Mouse (Mus musculus): ENCODE results near the gene Ubash3a. TPM values are rescaled to one million over a fixed set of nuclear protein-coding genes. Genes with fewer than 3 reads are reported as not detected.

The Ubash3a gene
- polyA plus RNA-seq, 1 experiment from 2014 or later: 0.42 TPM

DNA sequence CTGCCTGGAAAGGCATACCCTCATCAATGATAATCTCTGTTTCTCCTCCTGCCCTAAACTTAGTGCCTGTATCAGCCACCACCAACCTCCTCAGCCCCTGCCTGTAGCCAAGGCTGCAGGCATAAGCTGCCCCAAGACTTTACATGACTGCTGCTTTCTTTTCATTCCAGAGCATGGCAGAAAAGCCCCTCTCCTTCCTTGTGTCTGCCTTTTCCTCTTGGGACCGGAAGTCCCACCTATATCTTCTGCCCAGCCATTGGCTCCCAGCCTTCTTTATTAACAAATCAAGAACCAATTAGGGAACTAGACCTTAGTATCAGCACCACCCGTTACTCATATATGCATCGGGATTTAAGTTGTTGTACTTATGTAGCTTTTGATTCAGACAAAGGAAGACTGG is 79.5 kb downstream of the Ubash3a start:
- Histone ChIP-seq H3K4me3 (ENCODE audit: low read depth, low read length) (no peak overlapping the region), H3K4me1 (ENCODE audit: control insufficient read depth, insufficient read depth, low read length) (no peaks in the 10 kb centered on the region; the same call in 1 of the 2 replicates), H3K27ac (ENCODE audit: low read depth, low read length) (no peak overlapping the region), H3K4me2 (ENCODE audit: low read depth) (no peak overlapping the region), H3K27me3 (ENCODE audit: control insufficient read depth, insufficient read depth, low read length) (no peaks in the 10 kb centered on the region), H3K36me3 (ENCODE audit: control insufficient read depth, insufficient read depth, low read length) (no peaks in the 10 kb centered on the region), H3K9me3 (ENCODE audit: control insufficient read depth, low read length) (no peaks in the 10 kb centered on the region), H3K9ac (ENCODE audit: low read length) (no peak overlapping the region)
- 91% methylated on average over 3 of the region's 3 CpGs for WGBS
- ATAC-seq (ENCODE audit: insufficient read depth, low FRiP score, low TSS enrichment): no peak
- no peak for DNase-seq (ENCODE audit: low spot score)

DNA sequence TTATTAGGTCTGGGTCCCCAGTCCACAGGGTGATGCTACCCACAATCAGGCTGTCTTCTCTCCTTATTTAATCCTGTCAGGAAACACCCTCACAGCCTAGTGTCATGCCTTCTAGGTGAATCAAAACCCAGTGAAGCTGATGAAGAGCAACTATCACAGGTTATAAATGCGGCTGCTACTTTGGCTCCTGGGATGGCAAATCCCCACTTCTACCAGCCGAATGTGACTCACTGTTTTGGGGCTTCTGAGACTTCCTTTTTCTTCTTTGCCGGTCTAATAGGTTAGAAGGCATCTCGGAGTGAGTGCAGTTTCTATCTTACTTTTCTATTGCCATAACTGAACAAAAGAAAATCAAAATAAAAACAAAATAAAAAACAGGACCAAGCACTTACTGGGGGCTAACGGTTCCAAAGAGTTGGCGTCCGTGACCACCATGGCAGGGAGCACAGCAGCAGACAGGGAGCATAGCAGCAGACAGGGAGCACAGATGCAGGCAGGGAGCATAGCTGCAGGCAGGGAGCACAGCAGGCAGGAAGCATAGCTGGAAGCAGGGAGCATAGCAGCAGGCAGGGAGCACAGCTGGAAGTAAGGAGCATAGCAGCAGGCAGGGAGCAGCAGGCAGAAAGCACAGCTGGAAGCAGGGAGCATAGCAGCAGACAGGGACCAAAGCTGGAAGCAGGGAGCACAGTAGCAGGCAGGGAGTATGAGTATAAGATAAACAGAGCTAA is 81.5 kb downstream of the Ubash3a start:
- H3K9me3 ChIP-seq (ENCODE audit: control insufficient read depth, low read length): no peaks in the 10 kb centered on the region
- no peak for ATAC-seq (ENCODE audit: insufficient read depth, low FRiP score, low TSS enrichment)
- 63% methylated on average over 7 of the region's 7 CpGs for WGBS
- no peaks in the 10 kb centered on the region for H3K27me3 ChIP-seq (ENCODE audit: control insufficient read depth, insufficient read depth, low read length)
- no peak overlapping the region for H3K4me2 ChIP-seq (ENCODE audit: low read depth)
- no peak overlapping the region for H3K9ac ChIP-seq (ENCODE audit: low read length)
- no peaks in the 10 kb centered on the region for H3K4me1 ChIP-seq (ENCODE audit: control insufficient read depth, insufficient read depth, low read length)
- no peak for DNase-seq (ENCODE audit: low spot score)
- no peaks in the 10 kb centered on the region for H3K36me3 ChIP-seq (ENCODE audit: control insufficient read depth, insufficient read depth, low read length)
- no peak overlapping the region for H3K4me3 ChIP-seq (ENCODE audit: low read depth, low read length)
- H3K27ac ChIP-seq (ENCODE audit: low read depth, low read length): no peak overlapping the region

DNA sequence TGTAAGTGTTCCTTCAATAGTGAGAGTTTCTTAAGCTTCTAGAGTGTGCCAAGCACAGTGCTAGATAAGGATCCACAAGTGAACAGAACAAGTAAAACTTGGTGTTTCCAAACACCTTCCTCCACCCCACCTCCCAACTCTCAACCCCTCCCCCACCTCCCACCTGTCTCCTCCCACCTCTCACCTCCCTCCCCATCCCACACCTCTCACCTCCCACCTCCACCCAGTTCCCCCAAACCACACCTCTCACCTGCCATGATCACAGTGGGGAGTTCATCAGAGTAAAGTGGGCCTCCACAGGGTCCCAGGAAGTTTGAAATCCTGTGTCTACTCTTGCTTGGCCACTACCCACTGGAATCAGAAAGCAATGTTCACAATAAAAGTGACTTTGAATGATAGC is 82.6 kb downstream of the Ubash3a start:
- no peaks in the 10 kb centered on the region for H3K9me3 ChIP-seq (ENCODE audit: control insufficient read depth, low read length)
- no peak for DNase-seq (ENCODE audit: low spot score)
- H3K4me1 ChIP-seq (ENCODE audit: control insufficient read depth, insufficient read depth, low read length): no peaks in the 10 kb centered on the region
- peaks cover 4% of the 10 kb centered on the region; the same call in 1 of the 2 replicates for H3K27me3 ChIP-seq (ENCODE audit: control insufficient read depth, insufficient read depth, low read length)
- no peak overlapping the region for H3K4me2 ChIP-seq (ENCODE audit: low read depth)
- no peak for ATAC-seq (ENCODE audit: insufficient read depth, low FRiP score, low TSS enrichment)
- no peaks in the 10 kb centered on the region for H3K36me3 ChIP-seq (ENCODE audit: control insufficient read depth, insufficient read depth, low read length)
- H3K27ac ChIP-seq (ENCODE audit: low read depth, low read length): no peak overlapping the region
- no peak overlapping the region for H3K4me3 ChIP-seq (ENCODE audit: low read depth, low read length)
- H3K9ac ChIP-seq (ENCODE audit: low read length): no peak overlapping the region

DNA sequence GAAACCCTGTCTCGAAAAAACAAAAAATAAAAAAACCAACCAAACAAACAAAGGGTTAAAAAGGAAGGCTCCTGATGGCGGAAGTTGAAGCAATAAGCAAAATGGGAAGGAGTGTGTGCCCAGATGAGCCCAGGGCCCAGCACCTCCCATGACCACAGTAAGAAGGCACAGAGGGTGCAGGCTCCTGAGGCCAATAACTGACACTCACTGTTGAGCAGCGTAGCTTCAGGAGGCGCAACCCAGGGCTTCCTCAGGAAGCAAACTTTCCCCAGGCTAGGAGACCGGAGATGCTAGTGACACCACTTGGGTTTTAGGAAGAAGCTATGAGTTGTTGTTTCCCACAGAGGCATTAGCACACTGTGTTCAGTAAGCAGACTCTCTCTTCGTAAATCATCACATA is 83.2 kb downstream of the Ubash3a start:
- H3K9ac ChIP-seq (ENCODE audit: low read length): no peak overlapping the region
- H3K9me3 ChIP-seq (ENCODE audit: control insufficient read depth, low read length): no peaks in the 10 kb centered on the region
- no peak for ATAC-seq (ENCODE audit: insufficient read depth, low FRiP score, low TSS enrichment)
- no peak overlapping the region for H3K27ac ChIP-seq (ENCODE audit: low read depth, low read length)
- DNase-seq (ENCODE audit: low spot score): no peak
- no peaks in the 10 kb centered on the region for H3K36me3 ChIP-seq (ENCODE audit: control insufficient read depth, insufficient read depth, low read length)
- 74% methylated on average over 6 of the region's 6 CpGs for WGBS
- H3K4me2 ChIP-seq (ENCODE audit: low read depth): no peak overlapping the region
- no peak overlapping the region for H3K4me3 ChIP-seq (ENCODE audit: low read depth, low read length)
- peaks cover 6% of the 10 kb centered on the region; the same call in 1 of the 2 replicates for H3K27me3 ChIP-seq (ENCODE audit: control insufficient read depth, insufficient read depth, low read length)
- H3K4me1 ChIP-seq (ENCODE audit: control insufficient read depth, insufficient read depth, low read length): peaks cover 5% of the 10 kb centered on the region; the same call in 1 of the 2 replicates

DNA sequence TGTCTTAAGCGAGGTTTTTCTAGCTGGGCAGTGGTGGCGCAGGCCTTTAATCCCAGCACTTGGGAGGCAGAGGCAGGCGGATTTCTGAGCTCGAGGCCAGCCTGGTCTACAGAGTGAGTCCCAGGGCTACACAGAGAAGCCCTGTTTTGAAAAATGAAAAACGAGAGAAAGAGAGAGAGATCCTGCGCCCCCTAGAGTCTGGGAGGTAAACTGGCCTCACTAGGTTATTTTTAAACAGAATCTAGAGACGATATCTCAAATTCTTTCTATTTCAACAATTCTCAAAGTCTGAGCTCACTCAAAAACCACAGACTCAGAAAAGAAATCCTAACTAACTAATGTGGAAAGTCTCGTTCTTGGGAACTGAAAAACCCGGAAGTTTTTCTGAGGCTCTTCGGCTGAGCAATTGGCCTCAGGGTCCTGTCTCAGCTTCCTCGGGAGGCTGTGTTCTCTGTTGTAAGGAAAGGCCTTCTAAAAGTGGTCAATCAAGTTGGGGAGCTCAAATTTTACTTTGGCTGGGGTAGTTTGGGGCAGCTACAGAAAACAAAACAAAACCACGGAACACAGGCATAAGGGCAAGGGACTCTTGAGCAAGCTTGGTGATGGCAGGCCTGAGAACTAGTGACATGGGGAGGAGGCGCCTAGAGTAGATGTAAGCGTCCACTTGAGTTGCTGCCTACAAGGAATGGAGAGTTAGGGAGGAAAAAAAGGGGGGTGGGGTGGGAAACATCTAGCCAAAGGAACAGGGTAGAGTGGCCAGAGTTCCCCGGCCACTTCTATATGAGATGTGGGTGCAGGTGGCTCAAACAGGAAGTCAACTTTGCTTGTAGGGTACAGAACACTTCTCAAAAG is 86.9 kb downstream of the Ubash3a start:
- ATAC-seq (ENCODE audit: insufficient read depth, low FRiP score, low TSS enrichment): no peak
- H3K4me1 ChIP-seq (ENCODE audit: control insufficient read depth, insufficient read depth, low read length): peaks cover 12% of the 10 kb centered on the region; the same call in 1 of the 2 replicates
- DNase-seq (ENCODE audit: low spot score): no peak
- peak overlapping the region; percentile 97 for H3K4me2 ChIP-seq (ENCODE audit: low read depth)
- H3K36me3 ChIP-seq (ENCODE audit: control insufficient read depth, insufficient read depth, low read length): no peaks in the 10 kb centered on the region
- no peak overlapping the region for H3K27ac ChIP-seq (ENCODE audit: low read depth, low read length)
- no peak overlapping the region for H3K4me3 ChIP-seq (ENCODE audit: low read depth, low read length)
- H3K27me3 ChIP-seq (ENCODE audit: control insufficient read depth, insufficient read depth, low read length): peaks cover 12% of the 10 kb centered on the region; the same call in 1 of the 2 replicates
- no peaks in the 10 kb centered on the region for H3K9me3 ChIP-seq (ENCODE audit: control insufficient read depth, low read length)
- WGBS: 86% methylated on average over 15 of the region's 15 CpGs
- no peak overlapping the region for H3K9ac ChIP-seq (ENCODE audit: low read length)

DNA sequence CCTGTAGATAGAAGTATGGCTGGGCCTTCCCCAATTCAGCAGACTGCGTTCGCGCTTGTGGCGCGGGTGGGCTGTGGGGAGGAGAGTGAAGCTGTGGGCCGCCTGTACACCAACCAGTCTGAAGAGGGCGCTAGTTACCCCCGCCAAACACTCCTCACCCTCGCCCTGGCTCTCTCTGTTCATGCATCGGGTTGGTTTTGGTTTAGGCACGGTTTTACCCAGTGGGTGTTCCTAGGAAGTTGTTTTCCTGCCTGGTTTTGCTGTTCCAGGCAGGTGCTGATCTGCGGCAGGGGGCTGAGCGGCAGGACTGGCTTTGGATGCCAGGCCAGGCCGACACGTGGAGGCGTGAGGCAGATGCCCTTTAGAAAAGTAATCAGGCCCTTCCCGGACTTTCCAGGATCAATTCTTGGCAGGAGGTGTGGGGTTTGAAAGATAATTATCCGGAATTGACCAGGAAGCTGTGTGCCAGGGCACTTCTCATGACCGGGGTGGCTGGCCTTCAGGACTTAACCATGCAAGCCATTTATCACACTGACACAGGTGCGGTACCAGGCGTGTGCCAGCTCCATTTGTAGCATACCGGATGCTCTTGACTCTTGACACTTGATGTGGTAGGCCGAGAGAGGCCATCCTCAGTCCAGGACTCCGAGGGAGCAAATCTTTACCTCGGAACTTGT is 87.7 kb downstream of the Ubash3a start:
- Histone ChIP-seq H3K27ac (ENCODE audit: low read depth, low read length) (peak overlapping the region; percentile 54; the same call in 1 of the 2 replicates), H3K4me1 (ENCODE audit: control insufficient read depth, insufficient read depth, low read length) (peaks cover 12% of the 10 kb centered on the region; the same call in 1 of the 2 replicates), H3K9me3 (ENCODE audit: control insufficient read depth, low read length) (no peaks in the 10 kb centered on the region), H3K4me2 (ENCODE audit: low read depth) (peak overlapping the region; percentile 97), H3K27me3 (ENCODE audit: control insufficient read depth, insufficient read depth, low read length) (peaks cover 12% of the 10 kb centered on the region; the same call in 1 of the 2 replicates), H3K4me3 (ENCODE audit: low read depth, low read length) (peak overlapping the region; percentile 56), H3K36me3 (ENCODE audit: control insufficient read depth, insufficient read depth, low read length) (no peaks in the 10 kb centered on the region), H3K9ac (ENCODE audit: low read length) (peak overlapping the region; percentile 77)
- DNase-seq (ENCODE audit: low spot score) (peak; percentile 67), ATAC-seq (ENCODE audit: insufficient read depth, low FRiP score, low TSS enrichment) (0 out of 2 replicates have a peak, but pooled peaks have one; percentile 45)
- WGBS: 20% methylated on average over 25 of the region's 25 CpGs

DNA sequence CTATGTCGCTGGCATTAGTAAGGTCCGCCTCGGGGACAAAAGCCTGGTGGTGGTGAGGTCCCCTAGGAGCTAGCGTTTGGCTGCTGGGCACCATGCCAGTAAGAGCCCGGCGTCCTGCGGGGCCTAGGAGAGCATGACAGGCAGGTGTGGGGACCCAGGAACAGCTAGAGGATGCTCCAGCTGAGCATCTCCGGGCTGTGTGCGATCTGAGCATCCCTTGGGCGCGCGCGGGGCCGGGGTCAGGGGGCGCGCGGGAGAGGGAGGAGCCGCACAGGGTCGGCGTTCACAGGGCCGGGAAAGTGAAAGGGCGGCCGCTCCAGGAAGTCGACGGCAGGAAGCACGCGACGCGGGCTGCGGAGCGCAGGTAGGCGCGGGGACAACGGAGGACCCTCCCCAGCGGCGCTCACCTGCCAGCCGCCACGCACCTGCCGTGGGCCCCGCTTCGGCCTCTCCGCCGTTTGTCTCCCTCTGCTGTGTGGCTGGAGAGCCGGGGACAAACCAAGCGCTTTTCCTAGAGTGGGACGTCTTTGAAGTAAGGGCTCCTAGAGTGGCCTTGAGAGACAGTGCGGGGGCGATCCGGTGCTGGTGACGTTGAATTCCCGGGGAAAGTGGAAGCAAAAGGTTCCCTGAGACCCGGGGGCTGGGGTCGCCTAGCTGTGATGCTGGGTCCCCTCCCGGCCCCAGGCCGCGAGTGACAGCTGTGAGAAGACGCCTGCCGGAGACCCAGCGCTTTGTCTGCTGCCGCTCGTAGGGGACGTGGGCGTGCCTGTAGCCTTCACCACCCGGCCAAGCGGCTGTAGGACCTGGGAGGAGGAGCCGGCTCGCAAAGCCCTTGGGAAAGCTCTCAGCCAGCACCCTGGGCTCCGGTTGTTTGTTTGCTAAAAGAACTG is 88.5 kb downstream of the Ubash3a start:
- H3K27me3 ChIP-seq (ENCODE audit: control insufficient read depth, insufficient read depth, low read length): peaks cover 12% of the 10 kb centered on the region; the same call in 1 of the 2 replicates
- ATAC-seq (ENCODE audit: insufficient read depth, low FRiP score, low TSS enrichment): peak; percentile 72

More for the DNA sequence above, 88.5 kb downstream of the Ubash3a start:
- Histone ChIP-seq H3K36me3 (ENCODE audit: control insufficient read depth, insufficient read depth, low read length) (no peaks in the 10 kb centered on the region), H3K4me1 (ENCODE audit: control insufficient read depth, insufficient read depth, low read length) (peaks cover 12% of the 10 kb centered on the region; the same call in 1 of the 2 replicates), H3K4me2 (ENCODE audit: low read depth) (peak overlapping the region; percentile 97), H3K9ac (ENCODE audit: low read length) (peak overlapping the region; percentile 77), H3K27ac (ENCODE audit: low read depth, low read length) (peak overlapping the region; percentile 54), H3K4me3 (ENCODE audit: low read depth, low read length) (peak overlapping the region; percentile 56), H3K9me3 (ENCODE audit: control insufficient read depth, low read length) (no peaks in the 10 kb centered on the region)
- under 1% methylated on average over 63 of the region's 68 CpGs for WGBS
- peak; percentile 79 for DNase-seq (ENCODE audit: low spot score)
